Mouse (Mus musculus) cerebellum, adult 2 months (tissue): ENCODE measurements at regions not wholly inside any gene's neighbourhood (a gene's known extent, or its start where the extent isn't known, plus 50 kb on each side); places are given as distances from the start of the nearest gene placed in this dataset.

Experiments
- DNase-seq, 2 experiments: peaks; one replicate each; pipeline ENCODE4 v3.0.0; 2021
- H3K27ac ChIP-seq: fragments of 200-500 bp; 2 replicates; pipeline ENCODE4 v1.5.1; 2012; ENCODE audit warnings: low read length, control low read depth, inconsistent platforms; ENCODE audit not compliant: insufficient read depth
- H3K27me3 ChIP-seq: fragments of 200-500 bp; 2 replicates; pipeline ENCODE4 v1.6.1; 2012; ENCODE audit warnings: inconsistent platforms, mild to moderate bottlenecking, low read length, moderate library complexity; ENCODE audit not compliant: control insufficient read depth, insufficient read depth
- H3K4me1 ChIP-seq: fragments of 200-500 bp; 2 replicates; pipeline ENCODE4 v1.6.1; 2011; ENCODE audit warnings: low read length; ENCODE audit not compliant: control insufficient read depth, insufficient read depth
- H3K4me3 ChIP-seq: fragments of 200-500 bp; replicated peaks from 2 replicates; pipeline ENCODE3; 2011; ENCODE audit warnings: mild to moderate bottlenecking, low read depth, low read length, control low read depth; ENCODE audit not compliant: insufficient read depth
- CTCF ChIP-seq: fragments of 200-500 bp; IDR thresholded peaks from 2 replicates; pipeline ENCODE4 v1.5.1; 2011; ENCODE audit warnings: low read depth, mild to moderate bottlenecking, control low read depth, low read length, moderate library complexity, borderline replicate concordance; ENCODE audit not compliant: insufficient read depth
- POLR2A ChIP-seq: fragments of 200-500 bp; IDR thresholded peaks from 2 replicates; pipeline ENCODE4 v1.6.1; 2011; ENCODE audit warnings: low read length, control low read depth, borderline replicate concordance; ENCODE audit not compliant: insufficient read depth
- WGBS: fragments of 180-500 bp; shearing (Covaris S2); methylation state at CpG from one replicate; pipeline ENCODE4 v1.1.7; 2018; 5-methylcytosine and 5-hydroxymethylcytosine counted together

DNA sequence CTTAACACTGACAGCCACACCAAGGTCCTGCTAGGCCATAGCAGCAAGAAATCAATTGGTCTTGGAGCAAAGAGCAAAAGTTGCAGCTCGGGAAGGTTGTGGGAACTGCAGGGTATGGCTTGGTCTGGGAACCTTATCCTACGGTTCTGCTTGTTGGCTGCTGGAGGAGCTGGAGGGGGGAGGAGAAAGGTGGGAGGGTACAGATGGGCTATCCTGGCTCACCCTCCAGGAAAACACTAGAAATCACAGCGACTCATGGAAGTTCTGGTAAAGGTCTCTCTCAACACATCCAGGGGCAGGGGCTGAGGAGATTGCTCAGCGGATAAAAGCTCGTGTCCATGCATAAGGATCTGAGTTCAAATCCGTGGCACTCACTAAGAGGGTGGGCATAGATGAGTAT, 69.4 kb downstream of the Uncx start:
- H3K27ac ChIP-seq: no peak overlapping the region
- no peak overlapping the region for H3K4me3 ChIP-seq
- no peak for TF ChIP-seq CTCF
- no peak for TF ChIP-seq POLR2A
- peaks cover 55% of the 10 kb centered on the region for H3K4me1 ChIP-seq
- no peak for DNase-seq
- WGBS: 75% methylated on average over 6 of the region's 6 CpGs
- H3K27me3 ChIP-seq: no peaks in the 10 kb centered on the region

DNA sequence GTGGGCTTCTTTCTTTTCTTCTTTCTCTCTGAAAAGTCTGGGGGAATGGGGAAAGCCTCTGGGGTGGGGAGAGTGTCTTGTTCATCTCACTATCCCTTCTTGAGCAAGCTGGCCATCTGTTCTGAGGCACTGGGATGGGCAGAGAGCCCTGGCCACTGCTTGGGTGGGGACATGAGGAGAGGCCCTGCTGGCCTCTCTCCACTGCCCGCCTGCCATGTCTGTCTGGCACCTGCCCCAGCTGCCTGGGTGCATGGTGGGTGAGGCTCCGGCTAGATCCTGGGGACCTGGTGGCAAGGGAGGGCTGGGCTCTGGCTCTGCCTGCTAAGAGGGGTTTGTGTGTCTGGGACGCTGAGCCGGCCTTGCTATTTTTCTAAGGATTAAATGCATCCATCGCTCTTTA, 70.3 kb downstream of the Uncx start:
- H3K27me3 ChIP-seq: no peaks in the 10 kb centered on the region
- H3K4me1 ChIP-seq: peaks cover 49% of the 10 kb centered on the region
- peak overlapping the region; percentile 35 for H3K27ac ChIP-seq
- H3K4me3 ChIP-seq: no peak overlapping the region
- peak; percentile 80 to 86 for DNase-seq
- TF ChIP-seq CTCF: no peak
- no peak for TF ChIP-seq POLR2A
- WGBS: 5% methylated on average over 5 of the region's 5 CpGs

DNA sequence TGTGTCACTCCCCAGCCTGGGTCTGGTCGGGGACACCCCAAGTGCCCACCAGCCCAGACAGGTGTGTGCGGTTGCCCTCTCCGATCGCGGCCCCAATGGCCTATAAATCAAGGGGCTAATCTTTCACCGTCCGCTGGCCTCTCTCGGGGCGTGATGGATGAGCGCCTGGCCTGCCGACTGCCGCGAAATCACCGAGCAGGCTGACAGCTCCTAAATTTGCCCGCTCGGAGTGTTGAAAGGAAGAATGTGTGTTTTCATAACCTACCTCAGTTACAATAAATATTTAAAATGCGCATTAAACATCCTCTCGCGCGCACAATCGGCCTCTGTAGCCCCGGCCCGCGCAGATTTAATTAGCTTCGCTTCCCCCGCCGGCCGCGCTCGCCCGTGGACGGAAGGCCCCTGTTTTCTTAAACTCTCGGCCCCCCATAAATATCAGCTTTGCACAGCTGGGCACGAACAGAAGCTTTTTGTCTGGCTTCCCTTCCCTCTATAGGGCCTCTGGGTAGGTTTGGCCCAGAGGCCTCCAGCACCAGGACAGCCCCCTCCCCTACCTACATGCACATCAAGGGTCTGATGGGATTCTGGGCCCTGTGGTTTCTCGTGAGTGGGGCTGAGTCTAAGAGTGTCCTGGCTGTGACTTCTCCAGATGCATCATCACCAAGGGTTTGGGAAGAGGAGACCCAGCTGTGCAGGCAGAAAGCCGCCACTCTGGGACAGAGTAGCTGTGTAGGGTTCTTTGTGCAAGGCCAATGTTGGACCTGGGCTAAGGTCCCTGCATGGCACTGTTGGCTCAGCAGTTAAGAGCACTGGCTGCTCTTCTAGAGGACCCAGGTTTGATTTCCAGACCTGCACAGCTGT, 76.2 kb downstream of the Uncx start:
- H3K27ac ChIP-seq: no peak overlapping the region
- peaks cover 1% of the 10 kb centered on the region for H3K4me1 ChIP-seq
- no peaks in the 10 kb centered on the region for H3K27me3 ChIP-seq

GRCm38 (mm10) chr5:139625871-139626460, 82.7 kb downstream of the Uncx start:
- H3K4me3 ChIP-seq: no peak overlapping the region
- no peaks in the 10 kb centered on the region for H3K27me3 ChIP-seq
- TF ChIP-seq CTCF (no peak), POLR2A (no peak)
- H3K27ac ChIP-seq: no peak overlapping the region
- no peak for DNase-seq
- H3K4me1 ChIP-seq: no peaks in the 10 kb centered on the region
- 36% methylated on average over 22 of the region's 22 CpGs for WGBS

More for the DNA sequence above, 76.2 kb downstream of the Uncx start:
- DNase-seq: no peak
- 84% methylated on average over 36 of the region's 36 CpGs for WGBS
- no peak overlapping the region for H3K4me3 ChIP-seq
- no peak for TF ChIP-seq CTCF
- no peak for TF ChIP-seq POLR2A

- Histone ChIP-seq H3K4me1 (no peaks in the 10 kb centered on the region), H3K4me3 (no peak overlapping the region), H3K27me3 (no peaks in the 10 kb centered on the region), H3K27ac (no peak overlapping the region)
- TF ChIP-seq CTCF (no peak), POLR2A (no peak)
- DNase-seq: no peak
- 38% methylated on average over 1 of the region's 1 CpGs for whole genome bisulfite sequencing
Observed at GRCm38 (mm10) chr5:139627552-139627951, 84.3 kb downstream of the Uncx start.

GRCm38 (mm10) chr5:139637028-139637427, 93.7 kb downstream of the Uncx start:
- Histone ChIP-seq H3K4me3 (no peak overlapping the region), H3K4me1 (peaks cover 35% of the 10 kb centered on the region), H3K27me3 (no peaks in the 10 kb centered on the region), H3K27ac (peak overlapping the region; percentile 68)
- peak; percentile 74 to 89 for DNase-seq
- 10% methylated on average over 2 of the region's 2 CpGs for WGBS
- no peak for TF ChIP-seq POLR2A
- no peak for TF ChIP-seq CTCF

- TF ChIP-seq CTCF: no peak
- no peak for TF ChIP-seq POLR2A
- no peaks in the 10 kb centered on the region for H3K27me3 ChIP-seq
- WGBS: 34% methylated on average over 16 of the region's 16 CpGs
- H3K27ac ChIP-seq: no peak overlapping the region
- peak in 1 of 2 experiments; percentile 33 for DNase-seq
- H3K4me3 ChIP-seq: no peak overlapping the region
- H3K4me1 ChIP-seq: peaks cover 33% of the 10 kb centered on the region
Observed at GRCm38 (mm10) chr5:139640652-139641612, 95.2 kb downstream of the Micall2 start.

- Histone ChIP-seq H3K4me1 (peaks cover 12% of the 10 kb centered on the region), H3K4me3 (no peak overlapping the region), H3K27me3 (no peaks in the 10 kb centered on the region), H3K27ac (no peak overlapping the region)
- TF ChIP-seq CTCF (no peak), POLR2A (no peak)
- WGBS: 53% methylated on average over 6 of the region's 6 CpGs
- no peak for DNase-seq
Observed at GRCm38 (mm10) chr5:139644816-139645215, 91.3 kb downstream of the Micall2 start.
